Mouse (Mus musculus) gonadal fat pad, adult 2 months (tissue): Measurements from ENCODE around the gene Muc13. TPM values are rescaled to one million over a fixed set of nuclear protein-coding genes. Genes with fewer than 3 reads are reported as not detected.

Experiments used
- DNase-seq: peaks from one replicate; pipeline ENCODE4 v3.0.0-alpha.2; 2012; ENCODE audit warnings: low read depth
- polyA plus RNA-seq: library from polyadenylated mRNA; depleted of rRNA; stranded (reverse); fragments of >200 nt; gene quantifications from 2 replicates; pipeline ENCODE4 v1.2.3, GENCODE M21; 2012; rRNA removed

The Muc13 gene
- polyA plus RNA-seq, 1 experiment, result 0.53 TPM

DNA sequence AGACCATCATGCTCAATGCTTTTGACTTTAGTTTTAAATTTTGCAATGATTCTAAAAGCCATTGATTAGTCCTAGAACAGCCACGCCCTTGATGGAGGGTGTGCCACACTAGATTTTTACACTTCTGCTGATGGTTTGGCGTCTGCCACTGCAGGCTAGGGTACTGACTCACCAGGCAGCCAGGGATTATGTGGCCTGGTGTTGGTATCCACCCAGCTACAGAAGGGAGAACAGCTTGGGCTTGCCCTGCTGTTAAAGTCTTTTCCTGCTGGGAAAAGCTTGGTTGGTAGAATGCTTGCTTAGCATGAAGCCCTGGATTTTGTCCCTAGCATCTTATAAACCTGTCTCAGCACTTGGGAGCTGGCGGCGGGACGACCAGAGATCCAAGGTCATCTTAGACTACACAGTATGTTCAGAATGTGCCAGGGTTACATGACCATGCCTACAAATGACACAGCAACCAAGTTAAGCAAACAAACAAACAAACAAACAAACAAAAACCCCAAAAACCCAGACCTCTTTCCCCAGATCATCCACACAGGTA lies 69.4 kb downstream of the Muc13 start:
- no peak for DNase-seq

Other genes with a start within 250 kb of the Muc13 start
- gene Heg1, start 109.7 kb upstream of the Muc13 start, polyA plus RNA-seq, result 61.0 and 64.6 TPM in 2 replicates
- gene Itgb5, start 35.6 kb downstream of the Muc13 start, polyA plus RNA-seq, result 84.2 and 118 TPM in 2 replicates
- gene Umps, start 173.0 kb downstream of the Muc13 start, polyA plus RNA-seq, result 4.8 TPM in 2 replicates